Mouse (Mus musculus) liver, postnatal 0 days (tissue): ENCODE measurements around the gene Kcnk12.

Experiments used
- CTCF ChIP-seq: sonication (generic); IDR thresholded peaks from 2 replicates; pipeline ENCODE4 v1.5.1; 2016; ENCODE audit warnings: antibody characterized with exemption, low read depth
- EP300 ChIP-seq: IDR thresholded peaks from 2 replicates; pipeline ENCODE4 v1.6.1; 2016; ENCODE audit warnings: antibody characterized with exemption, low read depth, mild to moderate bottlenecking

DNA sequence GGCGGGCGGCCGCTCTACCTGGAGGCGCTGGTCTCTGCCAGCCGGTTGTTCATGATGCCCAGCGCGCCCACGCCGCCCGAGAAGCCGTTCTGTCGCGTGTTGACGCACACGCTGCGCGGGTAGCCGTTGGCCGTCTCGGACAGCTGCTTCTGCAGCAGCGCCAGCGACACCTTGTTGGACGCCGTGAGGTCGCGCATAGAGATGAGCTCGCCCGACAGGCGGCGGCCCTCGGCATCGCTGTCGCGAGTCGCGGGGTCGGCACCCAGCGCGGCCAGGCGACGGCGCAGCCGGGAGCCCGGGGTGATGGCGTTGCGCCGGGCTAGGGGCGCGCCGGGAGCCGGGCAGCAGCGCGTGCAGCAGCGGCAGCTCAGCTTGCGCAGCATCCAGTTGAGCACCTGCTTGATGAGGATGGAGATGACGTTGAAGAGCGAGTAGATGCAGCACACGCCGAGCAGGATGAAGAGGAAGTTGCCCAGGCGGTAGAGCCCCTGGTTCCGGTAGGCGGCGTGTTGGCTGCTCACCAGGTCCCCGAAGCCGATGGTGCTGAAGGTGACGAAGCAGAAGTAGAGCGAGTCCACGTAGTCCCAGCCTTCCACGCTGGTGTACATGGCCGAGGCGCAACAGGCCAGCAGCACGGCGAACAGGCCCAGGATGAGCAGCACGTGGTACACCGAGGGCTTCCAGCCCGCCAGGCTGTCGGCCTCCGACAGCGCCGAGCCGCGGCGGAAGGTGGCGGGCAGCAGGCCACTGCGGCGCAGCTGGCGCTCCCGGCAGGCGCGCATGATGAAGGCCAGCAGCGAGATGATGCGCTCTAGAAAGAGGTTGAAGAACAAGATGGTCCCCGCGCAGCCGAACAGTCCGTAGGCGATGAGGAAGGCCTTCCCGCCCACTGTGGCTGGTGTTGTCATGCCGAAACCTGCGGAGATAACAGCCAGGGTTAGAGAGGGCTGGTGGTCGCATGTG, 51.6 kb downstream of the Kcnk12 start:
- TF ChIP-seq CTCF (peak; percentile 32; the same call in 1 of the 2 replicates), EP300 (no peak)
